Mouse (Mus musculus) stomach, embryonic 14.5 days (tissue): ENCODE data around the gene Hrh3. TPM values are rescaled to one million over a fixed set of nuclear protein-coding genes. Genes with fewer than 3 reads are reported as not detected.

Experiments
- ATAC-seq: fragments of 200-750 bp; cut with Nextera tagmentation; 2 replicates; pipeline ENCODE4 v1.8.0; 2017; ENCODE audit warnings: low read depth, moderate TSS enrichment; ENCODE audit not compliant: insufficient number of reproducible peaks, insufficient read depth, low FRiP score
- H3K27ac ChIP-seq: fragments of 300-500 bp; sonication (generic); 2 replicates; pipeline ENCODE4 v1.5.1; 2014; ENCODE audit warnings: mild to moderate bottlenecking, low read length, moderate library complexity, mixed read lengths
- H3K27me3 ChIP-seq: fragments of 300-500 bp; sonication (generic); 2 replicates; pipeline ENCODE4 v1.6.1; 2014; ENCODE audit warnings: low read length, control low read depth, mixed read lengths; ENCODE audit not compliant: control insufficient read depth, insufficient read depth
- H3K36me3 ChIP-seq: fragments of 300-500 bp; sonication (generic); 2 replicates; pipeline ENCODE4 v1.6.1; 2014; ENCODE audit warnings: mild to moderate bottlenecking, control low read depth, low read length, moderate library complexity, mixed read lengths; ENCODE audit not compliant: control insufficient read depth, insufficient read depth
- H3K4me1 ChIP-seq: fragments of 300-500 bp; sonication (generic); 2 replicates; pipeline ENCODE4 v1.6.1; 2014; ENCODE audit warnings: low read length, control low read depth, mixed read lengths; ENCODE audit not compliant: control insufficient read depth, insufficient read depth
- H3K4me2 ChIP-seq: fragments of 300-500 bp; sonication (generic); replicated peaks from 2 replicates; pipeline ENCODE4 v1.6.1; 2014; ENCODE audit warnings: low read depth, low read length, control low read depth
- H3K4me3 ChIP-seq: fragments of 300-500 bp; sonication (generic); 2 replicates; pipeline ENCODE4 v1.5.1; 2014; ENCODE audit warnings: low read depth, low read length, control low read depth
- H3K9ac ChIP-seq: fragments of 300-500 bp; sonication (generic); replicated peaks from 2 replicates; pipeline ENCODE4 v1.6.1; 2014; ENCODE audit warnings: low read depth, mild to moderate bottlenecking, control low read depth, low read length, moderate library complexity, mixed read lengths
- H3K9me3 ChIP-seq: fragments of 300-500 bp; sonication (generic); 2 replicates; pipeline ENCODE4 v1.6.1; 2016; ENCODE audit warnings: low read depth, low read length, control low read depth; ENCODE audit not compliant: control insufficient read depth
- WGBS: fragments of 180-500 bp; shearing (Covaris S2); extraction: QIAGEN DNeasy Blood & Tissue Kit; methylation state at CpG from one replicate; pipeline ENCODE4 v1.1.7; 2014; 5-methylcytosine and 5-hydroxymethylcytosine counted together
- polyA plus RNA-seq: library from polyadenylated mRNA; unstranded; fragments of >200 nt; fragmentation: Nextera tagmentation; extraction: Ambion mirVana; gene quantifications from 2 replicates; pipeline ENCODE4 v1.2.1, GENCODE M21; 2014

The Hrh3 gene
- polyA plus RNA-seq, 1 experiment from 2014 or later, result not detected

GRCm38 (mm10) chr2:180124192-180124591 lies 19.9 kb upstream of the Hrh3 start:
- H3K27me3 ChIP-seq, result no peaks in the 10 kb centered on the region
- H3K9me3 ChIP-seq, result no peaks in the 10 kb centered on the region
- no peak for ATAC-seq
- 83% methylated on average over 2 of the region's 2 CpGs for WGBS
- H3K27ac ChIP-seq, result no peak overlapping the region
- H3K4me2 ChIP-seq, result no peak overlapping the region
- H3K4me3 ChIP-seq, result no peak overlapping the region
- H3K36me3 ChIP-seq, result no peaks in the 10 kb centered on the region
- H3K4me1 ChIP-seq, result peaks cover 20% of the 10 kb centered on the region
- H3K9ac ChIP-seq, result no peak overlapping the region

GRCm38 (mm10) chr2:180120292-180120761 lies 16.0 kb upstream of the Hrh3 start:
- no peaks in the 10 kb centered on the region for H3K27me3 ChIP-seq
- WGBS, result 71% methylated on average over 5 of the region's 5 CpGs
- H3K4me3 ChIP-seq, result peak overlapping the region; percentile 86
- peaks cover 19% of the 10 kb centered on the region for H3K4me1 ChIP-seq
- no peak for ATAC-seq
- no peaks in the 10 kb centered on the region for H3K36me3 ChIP-seq
- no peaks in the 10 kb centered on the region for H3K9me3 ChIP-seq
- peak overlapping the region; percentile 73 for H3K4me2 ChIP-seq
- no peak overlapping the region for H3K27ac ChIP-seq
- H3K9ac ChIP-seq, result 0 out of 2 replicates have a peak overlapping the region, but pooled peaks have one; percentile 55

- Histone ChIP-seq H3K27me3 (no peaks in the 10 kb centered on the region), H3K36me3 (no peaks in the 10 kb centered on the region), H3K9ac (peak overlapping the region; percentile 55), H3K9me3 (no peaks in the 10 kb centered on the region), H3K27ac (peak overlapping the region; percentile 18; the same call in 1 of the 2 replicates), H3K4me1 (peaks cover 23% of the 10 kb centered on the region), H3K4me2 (peak overlapping the region; percentile 73), H3K4me3 (peak overlapping the region; percentile 86)
- ATAC-seq, result no peak
- WGBS, result under 1% methylated on average over 68 of the region's 68 CpGs
Observed at GRCm38 (mm10) chr2:180119439-180120291, 15.4 kb upstream of the Hrh3 start.

GRCm38 (mm10) chr2:180118661-180119438 lies 14.6 kb upstream of the Hrh3 start, which contains the start of gene Osbpl2:
Osbpl2 (plus strand) TSS chr2:180119306.
- ATAC-seq, result peak; percentile 99
- Histone ChIP-seq H3K9ac (peak within 1 kb of the TSS; percentile 55), H3K27me3 (no peaks in the 10 kb centered on the region), H3K9me3 (no peaks in the 10 kb centered on the region), H3K4me1 (peaks cover 23% of the 10 kb centered on the region), H3K4me2 (peak within 1 kb of the TSS; percentile 73), H3K27ac (peak within 1 kb of the TSS; percentile 62; the same call in 1 of the 2 replicates), H3K4me3 (peak within 1 kb of the TSS; percentile 86), H3K36me3 (no peaks in the 10 kb centered on the region)
- WGBS, result under 1% methylated on average over 52 of the region's 55 CpGs

GRCm38 (mm10) chr2:180117485-180118194 lies 13.4 kb upstream of the Hrh3 start:
- no peak overlapping the region for H3K4me3 ChIP-seq
- no peaks in the 10 kb centered on the region for H3K27me3 ChIP-seq
- peaks cover 23% of the 10 kb centered on the region for H3K4me1 ChIP-seq
- H3K36me3 ChIP-seq, result no peaks in the 10 kb centered on the region
- no peak overlapping the region for H3K27ac ChIP-seq
- H3K4me2 ChIP-seq, result peak overlapping the region; percentile 70
- ATAC-seq, result no peak
- H3K9ac ChIP-seq, result no peak overlapping the region
- no peaks in the 10 kb centered on the region for H3K9me3 ChIP-seq
- WGBS, result 13% methylated on average over 13 of the region's 13 CpGs

- Histone ChIP-seq H3K4me3 (no peak overlapping the region), H3K4me2 (no peak overlapping the region), H3K9ac (no peak overlapping the region), H3K27ac (no peak overlapping the region), H3K9me3 (no peaks in the 10 kb centered on the region), H3K4me1 (peaks cover 23% of the 10 kb centered on the region), H3K27me3 (no peaks in the 10 kb centered on the region), H3K36me3 (no peaks in the 10 kb centered on the region)
- ATAC-seq, result no peak
- 68% methylated on average over 8 of the region's 8 CpGs for WGBS
Observed at GRCm38 (mm10) chr2:180116741-180117484, 12.6 kb upstream of the Hrh3 start.

- no peak overlapping the region for H3K27ac ChIP-seq
- ATAC-seq, result no peak
- H3K27me3 ChIP-seq, result no peaks in the 10 kb centered on the region
- no peak overlapping the region for H3K9ac ChIP-seq
- H3K4me2 ChIP-seq, result no peak overlapping the region
- peaks cover 23% of the 10 kb centered on the region for H3K4me1 ChIP-seq
- H3K9me3 ChIP-seq, result no peaks in the 10 kb centered on the region
- 64% methylated on average over 10 of the region's 10 CpGs for WGBS
- no peak overlapping the region for H3K4me3 ChIP-seq
- H3K36me3 ChIP-seq, result no peaks in the 10 kb centered on the region
Observed at GRCm38 (mm10) chr2:180116081-180116493, 11.8 kb upstream of the Hrh3 start.
